Mouse (Mus musculus) embryonic facial prominence, embryonic 10.5 days (tissue): ENCODE measurements around the gene Sh3d19. TPM values are rescaled to one million over a fixed set of nuclear protein-coding genes. Genes with fewer than 3 reads are reported as not detected.

ENCODE experiments used
- DNase-seq: peaks from one replicate; pipeline ENCODE4 v3.0.0-alpha.2; 2017; ENCODE audit warnings: low spot score
- H3K27ac ChIP-seq: fragments of 300-500 bp; sonication (generic); replicated peaks from 2 replicates; pipeline ENCODE4 v1.5.1; 2016; ENCODE audit warnings: mild to moderate bottlenecking
- H3K27me3 ChIP-seq: fragments of 300-500 bp; sonication (generic); replicated peaks from 2 replicates; pipeline ENCODE4 v1.6.1; 2016; ENCODE audit warnings: low read depth, mild to moderate bottlenecking; ENCODE audit not compliant: poor library complexity, severe bottlenecking
- H3K36me3 ChIP-seq: fragments of 300-500 bp; sonication (generic); replicated peaks from 2 replicates; pipeline ENCODE4 v1.6.1; 2016; ENCODE audit warnings: mild to moderate bottlenecking, moderate library complexity
- H3K4me1 ChIP-seq: fragments of 300-500 bp; sonication (generic); 2 replicates; pipeline ENCODE4 v1.6.1; 2016
- H3K4me3 ChIP-seq: fragments of 300-500 bp; sonication (generic); 2 replicates; pipeline ENCODE4 v1.5.1; 2016; ENCODE audit warnings: mild to moderate bottlenecking, moderate library complexity
- H3K9me3 ChIP-seq: fragments of 300-500 bp; sonication (generic); 2 replicates; pipeline ENCODE4 v1.6.1; 2016; ENCODE audit warnings: mild to moderate bottlenecking
- WGBS: fragments of 180-500 bp; shearing (Covaris S2); methylation state at CpG from one replicate; pipeline ENCODE4 v1.1.7; 2016; 5-methylcytosine and 5-hydroxymethylcytosine counted together
- polyA plus RNA-seq: library from polyadenylated mRNA; unstranded; fragments of >200 nt; fragmentation: Nextera tagmentation; extraction: Ambion mirVana; gene quantifications from 2 replicates; pipeline ENCODE4 v1.2.1, GENCODE M21; 2016

Gene Sh3d19
- polyA plus RNA-seq, 1 experiment from 2014 or later: 14.9 TPM

- Histone ChIP-seq H3K27me3 (no peaks in the 10 kb centered on the region), H3K36me3 (peaks cover 10% of the 10 kb centered on the region), H3K4me3 (no peak overlapping the region), H3K9me3 (no peaks in the 10 kb centered on the region), H3K27ac (no peak overlapping the region), H3K4me1 (0 out of 2 replicates have a peak, but pooled peaks cover 6% of the 10 kb centered on the region)
- DNase-seq: no peak
- WGBS: 78% methylated on average over 6 of the region's 6 CpGs
Observed at GRCm38 (mm10) chr3:85991140-85991801, 20.4 kb downstream of the Sh3d19 start.

- Histone ChIP-seq H3K4me3 (no peak overlapping the region), H3K9me3 (no peaks in the 10 kb centered on the region), H3K27me3 (no peaks in the 10 kb centered on the region), H3K36me3 (peaks cover 10% of the 10 kb centered on the region), H3K4me1 (0 out of 2 replicates have a peak, but pooled peaks cover 6% of the 10 kb centered on the region), H3K27ac (no peak overlapping the region)
- WGBS: 75% methylated on average over 5 of the region's 5 CpGs
- DNase-seq: no peak
Observed at GRCm38 (mm10) chr3:85991802-85992156, 20.9 kb downstream of the Sh3d19 start.

- DNase-seq: no peak
- H3K4me3 ChIP-seq: no peak overlapping the region
- H3K27me3 ChIP-seq: no peaks in the 10 kb centered on the region
- 74% methylated on average over 11 of the region's 11 CpGs for WGBS
- peaks cover 6% of the 10 kb centered on the region; the same call in 1 of the 2 replicates for H3K4me1 ChIP-seq
- no peaks in the 10 kb centered on the region for H3K9me3 ChIP-seq
- H3K36me3 ChIP-seq: 0 out of 2 replicates have a peak, but pooled peaks cover under 1% of the 10 kb centered on the region
- no peak overlapping the region for H3K27ac ChIP-seq
Observed at GRCm38 (mm10) chr3:85993744-85994143, 22.8 kb downstream of the Sh3d19 start.

GRCm38 (mm10) chr3:85994645-85995044, 23.7 kb downstream of the Sh3d19 start:
- no peaks in the 10 kb centered on the region for H3K9me3 ChIP-seq
- no peaks in the 10 kb centered on the region for H3K36me3 ChIP-seq
- WGBS: 83% methylated on average over 4 of the region's 4 CpGs
- H3K4me1 ChIP-seq: peaks cover 13% of the 10 kb centered on the region
- no peak for DNase-seq
- no peaks in the 10 kb centered on the region for H3K27me3 ChIP-seq
- no peak overlapping the region for H3K4me3 ChIP-seq
- no peak overlapping the region for H3K27ac ChIP-seq

DNA sequence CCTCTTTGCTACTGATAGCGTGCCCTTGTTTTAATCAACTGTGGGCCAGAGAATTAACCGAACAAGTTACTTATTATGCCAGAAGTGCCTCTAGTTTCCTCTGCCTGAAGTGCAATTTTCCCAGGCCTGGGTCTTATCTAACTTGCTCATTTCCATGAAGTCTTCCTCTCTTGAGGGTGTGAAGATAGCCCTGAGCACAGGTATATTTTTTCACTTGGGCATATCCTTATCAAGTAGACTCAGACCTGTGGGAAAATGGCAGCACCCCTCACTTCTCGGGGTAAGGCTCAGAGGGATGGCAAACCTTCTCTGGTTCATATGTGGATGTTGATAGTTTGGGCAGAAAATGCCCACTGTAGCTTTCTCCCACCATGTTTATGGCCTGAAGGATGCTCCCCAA, 30.4 kb downstream of the Sh3d19 start:
- H3K4me1 ChIP-seq: peaks cover 6% of the 10 kb centered on the region
- H3K9me3 ChIP-seq: peaks cover 3% of the 10 kb centered on the region; the same call in 1 of the 2 replicates
- no peak overlapping the region for H3K27ac ChIP-seq
- H3K27me3 ChIP-seq: no peaks in the 10 kb centered on the region
- no peak for DNase-seq
- WGBS: 96% methylated on average over 3 of the region's 3 CpGs
- no peak overlapping the region for H3K4me3 ChIP-seq
- H3K36me3 ChIP-seq: 0 out of 2 replicates have a peak, but pooled peaks cover 2% of the 10 kb centered on the region

GRCm38 (mm10) chr3:86002423-86002822, 31.5 kb downstream of the Sh3d19 start, which contains the start of gene Prss48:
TSS of gene Prss48 (minus strand) at chr3:86002491.
- peaks cover 3% of the 10 kb centered on the region; the same call in 1 of the 2 replicates for H3K9me3 ChIP-seq
- H3K4me1 ChIP-seq: peaks cover 6% of the 10 kb centered on the region
- WGBS: 73% methylated on average over 17 of the region's 17 CpGs
- H3K36me3 ChIP-seq: 0 out of 2 replicates have a peak, but pooled peaks cover 2% of the 10 kb centered on the region
- DNase-seq: peak; percentile 28
- H3K4me3 ChIP-seq: no peak within 1 kb of the TSS
- H3K27me3 ChIP-seq: no peaks in the 10 kb centered on the region
- H3K27ac ChIP-seq: no peak within 1 kb of the TSS

DNA sequence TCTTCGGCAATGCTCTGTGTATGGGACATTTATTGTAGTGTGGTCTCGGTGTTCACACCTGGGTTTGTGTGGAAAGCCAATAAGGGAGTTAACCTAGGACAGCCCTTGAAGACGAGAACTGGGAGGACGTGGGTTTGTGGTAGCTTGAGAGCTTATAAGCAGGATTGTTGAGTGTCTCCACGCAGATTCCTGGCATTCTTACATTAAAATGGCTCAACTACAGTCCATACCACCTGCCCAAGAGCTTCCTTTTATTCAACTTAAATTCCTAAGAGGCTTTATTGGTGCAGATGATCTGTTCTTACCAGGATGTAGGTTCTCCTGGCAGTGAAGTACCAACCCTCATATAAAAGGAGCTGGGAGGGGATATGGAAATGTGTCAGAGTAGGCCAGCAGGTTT, 32.0 kb downstream of the Sh3d19 start:
- Histone ChIP-seq H3K4me3 (no peak overlapping the region), H3K9me3 (peaks cover 3% of the 10 kb centered on the region; the same call in 1 of the 2 replicates), H3K4me1 (peaks cover 6% of the 10 kb centered on the region), H3K27me3 (no peaks in the 10 kb centered on the region), H3K27ac (no peak overlapping the region), H3K36me3 (peaks cover 2% of the 10 kb centered on the region; the same call in 1 of the 2 replicates)
- 85% methylated on average over 5 of the region's 5 CpGs for WGBS
- no peak for DNase-seq

DNA sequence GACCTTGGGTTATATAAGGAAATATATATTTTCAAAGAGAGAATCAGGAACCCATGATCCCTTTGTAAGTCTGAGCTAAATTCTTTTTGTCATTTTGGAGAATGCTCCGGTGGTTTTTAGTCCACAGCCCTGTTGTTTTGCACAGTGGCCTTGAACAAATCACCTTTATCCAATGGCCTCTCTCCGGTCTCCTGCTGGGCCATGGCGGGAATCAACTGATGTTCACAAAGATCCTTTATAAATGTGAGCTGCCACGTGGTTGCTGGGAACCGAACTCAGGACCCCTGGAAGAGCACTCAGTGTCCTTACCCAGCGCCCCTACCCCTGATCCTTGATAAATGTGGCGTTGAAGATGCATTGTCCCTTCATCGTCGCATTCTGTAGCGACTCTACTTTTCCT, 33.8 kb downstream of the Sh3d19 start:
- DNase-seq: no peak
- Histone ChIP-seq H3K36me3 (peaks cover 9% of the 10 kb centered on the region), H3K9me3 (peaks cover 6% of the 10 kb centered on the region; the same call in 1 of the 2 replicates), H3K4me1 (no peaks in the 10 kb centered on the region), H3K4me3 (no peak overlapping the region), H3K27ac (no peak overlapping the region), H3K27me3 (no peaks in the 10 kb centered on the region)
- 94% methylated on average over 10 of the region's 10 CpGs for WGBS

GRCm38 (mm10) chr3:86010618-86011017, 39.7 kb downstream of the Sh3d19 start:
- Histone ChIP-seq H3K4me1 (peaks cover 9% of the 10 kb centered on the region), H3K4me3 (no peak overlapping the region), H3K27ac (no peak overlapping the region), H3K9me3 (0 out of 2 replicates have a peak, but pooled peaks cover 3% of the 10 kb centered on the region), H3K36me3 (peaks cover 6% of the 10 kb centered on the region), H3K27me3 (no peaks in the 10 kb centered on the region)
- peak; percentile 24 for DNase-seq
- WGBS: 58% methylated on average over 3 of the region's 3 CpGs

DNA sequence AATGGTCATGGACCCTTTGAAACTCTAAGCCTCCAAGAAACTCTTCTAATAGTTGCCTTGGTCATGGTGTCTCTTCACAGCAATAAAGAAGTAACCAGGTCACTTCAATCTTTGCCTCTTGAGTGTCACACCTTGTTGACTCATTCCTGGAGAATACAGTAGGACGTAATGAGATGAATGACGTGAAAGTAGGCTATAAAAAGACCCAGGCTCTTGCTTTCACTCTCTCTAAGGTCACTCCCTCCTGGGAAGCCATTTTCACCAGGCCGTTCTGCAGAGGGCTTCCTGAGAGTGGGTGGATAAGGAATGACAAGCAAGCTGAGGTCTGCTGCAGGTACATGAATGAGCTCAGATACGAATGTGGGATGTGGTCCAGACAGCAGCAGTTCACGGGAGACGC, 40.5 kb downstream of the Sh3d19 start:
- 0 out of 2 replicates have a peak overlapping the region, but pooled peaks have one; percentile 26 for H3K27ac ChIP-seq
- H3K9me3 ChIP-seq: 0 out of 2 replicates have a peak, but pooled peaks cover 3% of the 10 kb centered on the region
- 92% methylated on average over 6 of the region's 6 CpGs for WGBS
- no peak for DNase-seq
- H3K4me1 ChIP-seq: peaks cover 9% of the 10 kb centered on the region
- H3K27me3 ChIP-seq: no peaks in the 10 kb centered on the region
- peaks cover 6% of the 10 kb centered on the region for H3K36me3 ChIP-seq
- H3K4me3 ChIP-seq: no peak overlapping the region

- peaks cover 6% of the 10 kb centered on the region for H3K36me3 ChIP-seq
- H3K27me3 ChIP-seq: no peaks in the 10 kb centered on the region
- 78% methylated on average over 3 of the region's 3 CpGs for WGBS
- H3K9me3 ChIP-seq: 0 out of 2 replicates have a peak, but pooled peaks cover 3% of the 10 kb centered on the region
- H3K27ac ChIP-seq: no peak overlapping the region
- no peak for DNase-seq
- H3K4me1 ChIP-seq: peaks cover 9% of the 10 kb centered on the region
- no peak overlapping the region for H3K4me3 ChIP-seq
Observed at GRCm38 (mm10) chr3:86011833-86012232, 40.9 kb downstream of the Sh3d19 start.

DNA sequence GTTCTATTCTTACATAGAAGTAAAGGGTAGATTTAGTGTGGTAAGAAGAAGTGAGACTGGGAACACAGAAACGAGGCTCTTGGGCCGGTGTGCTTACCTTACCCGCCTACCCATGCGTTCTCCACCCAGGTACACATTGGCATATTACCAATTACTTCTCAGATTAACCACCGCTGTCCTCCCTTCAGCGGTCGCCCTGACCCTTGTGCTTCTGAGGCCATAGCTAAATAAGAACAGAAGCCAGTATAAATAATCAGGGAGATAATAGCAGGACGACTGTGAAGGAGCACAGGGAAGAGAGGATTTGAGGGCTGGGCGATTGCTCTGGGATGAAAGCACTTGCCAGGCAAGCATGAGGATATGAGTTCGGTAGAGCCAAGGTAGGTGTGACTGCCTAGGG, 42.9 kb downstream of the Sh3d19 start:
- H3K36me3 ChIP-seq: no peaks in the 10 kb centered on the region
- no peak overlapping the region for H3K4me3 ChIP-seq
- H3K4me1 ChIP-seq: peaks cover 9% of the 10 kb centered on the region
- no peak for DNase-seq
- H3K9me3 ChIP-seq: no peaks in the 10 kb centered on the region
- no peaks in the 10 kb centered on the region for H3K27me3 ChIP-seq
- no peak overlapping the region for H3K27ac ChIP-seq
- 86% methylated on average over 10 of the region's 10 CpGs for WGBS

- Histone ChIP-seq H3K4me1 (no peaks in the 10 kb centered on the region), H3K27ac (no peak overlapping the region), H3K27me3 (no peaks in the 10 kb centered on the region), H3K4me3 (no peak overlapping the region), H3K36me3 (no peaks in the 10 kb centered on the region), H3K9me3 (no peaks in the 10 kb centered on the region)
- WGBS: 99% methylated on average over 1 of the region's 1 CpGs
- no peak for DNase-seq
Observed at GRCm38 (mm10) chr3:86016965-86017364, 46.1 kb downstream of the Sh3d19 start.
